Mouse (Mus musculus): ENCODE measurements around the gene Tbc1d32. TPM values are rescaled to one million over a fixed set of nuclear protein-coding genes. Genes with fewer than 3 reads are reported as not detected.
A peak's percentile ranks its signal among the peaks of the same experiment; 100 is the strongest.

The Tbc1d32 gene
- polyA plus RNA-seq (2015; fragmentation: Nextera tagmentation; extraction: Ambion mirVana), result 2.7 and 3.1 TPM in 2 replicates

DNA sequence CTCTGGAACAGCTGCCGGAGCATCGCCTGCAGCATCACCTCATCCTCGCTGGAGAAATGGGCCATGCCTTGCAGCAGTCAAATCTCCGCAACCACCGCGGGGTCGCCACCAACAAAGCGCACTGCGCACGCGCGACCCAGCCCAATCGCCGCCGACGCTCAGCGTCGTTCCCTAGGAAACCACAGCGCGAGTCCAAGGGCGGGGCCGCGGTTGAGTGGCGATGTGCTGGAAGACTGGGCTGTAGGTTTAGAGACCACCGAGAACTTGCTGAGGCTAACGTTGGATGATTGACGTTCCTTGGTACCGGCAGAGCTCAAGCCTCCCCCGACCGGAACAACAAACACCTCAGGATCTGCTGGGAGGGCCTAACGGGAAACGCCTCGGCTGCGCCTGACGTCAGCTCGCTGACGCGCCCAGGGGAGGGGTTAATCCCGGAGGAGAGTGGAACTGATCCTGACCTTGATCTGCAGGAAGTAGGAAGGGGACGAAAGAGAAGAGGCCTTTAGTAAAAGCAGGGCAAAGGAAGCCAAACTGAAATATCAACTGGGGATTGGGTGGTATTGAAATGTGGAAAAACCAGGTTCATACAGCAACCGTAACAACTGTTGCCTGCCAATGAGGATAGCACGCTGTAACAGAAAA is at the start of gene Tbc1d32:
Gene Tbc1d32, minus strand, starts transcription at position 122 of the 642 bp plus-strand sequence.
- H3K4me2 ChIP-seq (ENCODE audit: low read length), result peak within 1 kb of the TSS; percentile 57
- WGBS, result 3% methylated on average over 42 of the region's 42 CpGs
- no peaks in the 10 kb centered on the region for H3K9me3 ChIP-seq (replicated peaks; ENCODE audit: control insufficient read depth, low read length, poor library complexity, severe bottlenecking)
- no peaks in the 10 kb centered on the region for H3K36me3 ChIP-seq (ENCODE audit: control insufficient read depth, insufficient read depth, low read length)
- H3K27me3 ChIP-seq (ENCODE audit: control insufficient read depth, insufficient read depth, low read depth, low read length), result no peaks in the 10 kb centered on the region
- H3K4me1 ChIP-seq (ENCODE audit: control insufficient read depth, insufficient read depth, low read length), result peaks cover 11% of the 10 kb centered on the region
- ATAC-seq, result peak; percentile 99
- H3K9ac ChIP-seq (ENCODE audit: low read depth, low read length), result peak within 1 kb of the TSS; percentile 80
- H3K4me3 ChIP-seq (ENCODE audit: low read depth, low read length), result peak within 1 kb of the TSS; percentile 59
- H3K27ac ChIP-seq (ENCODE audit: low read length), result peak within 1 kb of the TSS; percentile 94

- ATAC-seq, result peak; percentile 44
- 75% methylated on average over 8 of the region's 8 CpGs for WGBS
- Histone ChIP-seq H3K36me3 (ENCODE audit: control insufficient read depth, insufficient read depth, low read length) (no peaks in the 10 kb centered on the region), H3K4me2 (ENCODE audit: low read length) (peak overlapping the region; percentile 57), H3K4me1 (ENCODE audit: control insufficient read depth, insufficient read depth, low read length) (peaks cover 11% of the 10 kb centered on the region), H3K27me3 (ENCODE audit: control insufficient read depth, insufficient read depth, low read depth, low read length) (no peaks in the 10 kb centered on the region), H3K27ac (ENCODE audit: low read length) (peak overlapping the region; percentile 94; the same call in 1 of the 2 replicates), H3K9me3 (replicated peaks; ENCODE audit: control insufficient read depth, low read length, poor library complexity, severe bottlenecking) (no peaks in the 10 kb centered on the region), H3K4me3 (ENCODE audit: low read depth, low read length) (peak overlapping the region; percentile 59), H3K9ac (ENCODE audit: low read depth, low read length) (peak overlapping the region; percentile 54; the same call in 1 of the 2 replicates)
Observed at GRCm38 (mm10) chr10:56227771-56228275, 666 bp downstream of the Tbc1d32 start.

DNA sequence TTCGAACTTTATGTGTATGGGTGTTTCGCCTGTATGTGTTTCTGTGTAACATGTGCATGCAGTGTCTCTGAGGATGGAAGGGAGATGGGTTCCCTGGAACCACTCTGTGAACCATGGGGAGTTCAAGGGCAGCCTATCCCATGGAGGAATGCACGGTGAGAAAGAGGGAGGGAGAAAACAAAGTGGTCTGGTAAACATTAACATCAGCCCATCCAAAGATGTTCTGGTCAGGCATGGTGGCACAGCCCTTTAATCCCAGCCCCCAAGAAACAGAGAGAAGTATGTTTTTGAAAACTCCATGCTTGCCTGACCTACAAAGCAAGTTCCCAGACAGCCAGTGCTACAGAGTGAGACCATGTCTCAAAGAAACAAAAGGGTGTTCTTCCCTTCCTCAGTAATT is 12.7 kb downstream of the Tbc1d32 start:
- 91% methylated on average over 3 of the region's 3 CpGs for WGBS
- Histone ChIP-seq H3K4me1 (ENCODE audit: control insufficient read depth, insufficient read depth, low read length) (no peaks in the 10 kb centered on the region), H3K36me3 (ENCODE audit: control insufficient read depth, insufficient read depth, low read length) (no peaks in the 10 kb centered on the region), H3K4me2 (ENCODE audit: low read length) (no peak overlapping the region), H3K4me3 (ENCODE audit: low read depth, low read length) (no peak overlapping the region), H3K9me3 (replicated peaks; ENCODE audit: control insufficient read depth, low read length, poor library complexity, severe bottlenecking) (no peaks in the 10 kb centered on the region), H3K27ac (ENCODE audit: low read length) (no peak overlapping the region), H3K27me3 (ENCODE audit: control insufficient read depth, insufficient read depth, low read depth, low read length) (no peaks in the 10 kb centered on the region), H3K9ac (ENCODE audit: low read depth, low read length) (no peak overlapping the region)
- ATAC-seq, result no peak

DNA sequence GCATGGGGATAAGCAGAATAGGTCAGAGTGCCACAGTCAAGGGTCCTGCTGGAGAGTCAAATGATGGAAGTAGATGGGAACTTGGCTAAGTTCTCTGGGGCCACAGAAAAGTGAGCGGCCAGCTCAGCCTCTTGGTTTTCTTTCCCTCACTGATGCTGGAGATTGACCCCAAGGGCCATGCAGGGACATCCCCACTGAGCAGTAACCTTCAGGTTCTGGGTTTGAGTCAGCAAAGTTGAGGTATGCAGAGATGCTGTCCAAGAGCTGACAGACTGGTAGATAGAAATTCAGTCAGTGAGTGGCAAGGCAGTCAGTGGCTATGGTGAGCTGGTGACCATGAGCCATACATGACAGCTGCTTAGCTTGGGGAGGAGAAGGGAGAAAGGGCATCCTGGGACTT is 18.1 kb downstream of the Tbc1d32 start:
- ATAC-seq, result no peak
- WGBS, result 86% methylated on average over 1 of the region's 1 CpGs
- H3K4me1 ChIP-seq (ENCODE audit: control insufficient read depth, insufficient read depth, low read length), result no peaks in the 10 kb centered on the region
- H3K4me2 ChIP-seq (ENCODE audit: low read length), result no peak overlapping the region
- H3K27ac ChIP-seq (ENCODE audit: low read length), result no peak overlapping the region
- H3K27me3 ChIP-seq (ENCODE audit: control insufficient read depth, insufficient read depth, low read depth, low read length), result no peaks in the 10 kb centered on the region
- H3K4me3 ChIP-seq (ENCODE audit: low read depth, low read length), result no peak overlapping the region
- no peak overlapping the region for H3K9ac ChIP-seq (ENCODE audit: low read depth, low read length)
- no peaks in the 10 kb centered on the region for H3K9me3 ChIP-seq (replicated peaks; ENCODE audit: control insufficient read depth, low read length, poor library complexity, severe bottlenecking)
- no peaks in the 10 kb centered on the region for H3K36me3 ChIP-seq (ENCODE audit: control insufficient read depth, insufficient read depth, low read length)

- Histone ChIP-seq H3K9me3 (replicated peaks; ENCODE audit: control insufficient read depth, low read length, poor library complexity, severe bottlenecking) (no peaks in the 10 kb centered on the region), H3K4me3 (ENCODE audit: low read depth, low read length) (no peak overlapping the region), H3K9ac (ENCODE audit: low read depth, low read length) (no peak overlapping the region), H3K27me3 (ENCODE audit: control insufficient read depth, insufficient read depth, low read depth, low read length) (no peaks in the 10 kb centered on the region), H3K4me1 (ENCODE audit: control insufficient read depth, insufficient read depth, low read length) (no peaks in the 10 kb centered on the region), H3K4me2 (ENCODE audit: low read length) (no peak overlapping the region), H3K27ac (ENCODE audit: low read length) (no peak overlapping the region), H3K36me3 (ENCODE audit: control insufficient read depth, insufficient read depth, low read length) (no peaks in the 10 kb centered on the region)
- 87% methylated on average over 8 of the region's 8 CpGs for WGBS
- no peak for ATAC-seq
Observed at GRCm38 (mm10) chr10:56206802-56207404, 21.6 kb downstream of the Tbc1d32 start.

DNA sequence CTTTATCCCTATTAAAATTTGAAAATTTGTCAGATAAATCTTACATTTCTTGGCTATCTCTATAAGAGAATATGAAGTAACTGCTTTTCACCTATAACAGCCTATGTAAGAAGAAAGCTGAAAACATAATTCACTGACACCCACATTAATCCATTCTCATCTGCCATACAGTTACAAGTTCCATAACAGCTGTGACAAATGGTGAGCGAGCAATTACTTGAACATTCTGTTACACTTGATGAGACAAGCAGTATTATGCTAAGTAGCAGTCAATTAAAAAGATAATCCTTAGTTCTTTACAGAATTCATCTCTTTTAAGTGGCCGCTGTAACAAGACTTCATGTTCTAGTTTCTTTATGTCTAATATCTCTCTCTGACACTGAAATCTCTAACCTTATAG is 24.1 kb downstream of the Tbc1d32 start:
- H3K27me3 ChIP-seq (ENCODE audit: control insufficient read depth, insufficient read depth, low read depth, low read length), result no peaks in the 10 kb centered on the region
- ATAC-seq, result no peak
- 82% methylated on average over 2 of the region's 2 CpGs for WGBS

GRCm38 (mm10) chr10:56199902-56200301 is 28.6 kb downstream of the Tbc1d32 start:
- Histone ChIP-seq H3K27me3 (ENCODE audit: control insufficient read depth, insufficient read depth, low read depth, low read length) (no peaks in the 10 kb centered on the region), H3K4me1 (ENCODE audit: control insufficient read depth, insufficient read depth, low read length) (no peaks in the 10 kb centered on the region; the same call in 1 of the 2 replicates), H3K4me2 (ENCODE audit: low read length) (no peak overlapping the region), H3K9ac (ENCODE audit: low read depth, low read length) (no peak overlapping the region), H3K4me3 (ENCODE audit: low read depth, low read length) (no peak overlapping the region), H3K36me3 (ENCODE audit: control insufficient read depth, insufficient read depth, low read length) (no peaks in the 10 kb centered on the region), H3K27ac (ENCODE audit: low read length) (no peak overlapping the region), H3K9me3 (replicated peaks; ENCODE audit: control insufficient read depth, low read length, poor library complexity, severe bottlenecking) (no peaks in the 10 kb centered on the region)
- ATAC-seq, result peak; percentile 54; the same call in 1 of the 2 replicates

More for the DNA sequence above, 24.1 kb downstream of the Tbc1d32 start:
- Histone ChIP-seq H3K4me3 (ENCODE audit: low read depth, low read length) (no peak overlapping the region), H3K9ac (ENCODE audit: low read depth, low read length) (no peak overlapping the region), H3K4me2 (ENCODE audit: low read length) (no peak overlapping the region), H3K36me3 (ENCODE audit: control insufficient read depth, insufficient read depth, low read length) (no peaks in the 10 kb centered on the region), H3K27ac (ENCODE audit: low read length) (no peak overlapping the region), H3K9me3 (replicated peaks; ENCODE audit: control insufficient read depth, low read length, poor library complexity, severe bottlenecking) (no peaks in the 10 kb centered on the region), H3K4me1 (ENCODE audit: control insufficient read depth, insufficient read depth, low read length) (no peaks in the 10 kb centered on the region)

- 34% methylated on average over 3 of the region's 3 CpGs for WGBS
- Histone ChIP-seq H3K27ac (ENCODE audit: low read length) (no peak overlapping the region), H3K4me2 (ENCODE audit: low read length) (no peak overlapping the region), H3K4me1 (ENCODE audit: control insufficient read depth, insufficient read depth, low read length) (no peaks in the 10 kb centered on the region; the same call in 1 of the 2 replicates), H3K4me3 (ENCODE audit: low read depth, low read length) (no peak overlapping the region), H3K36me3 (ENCODE audit: control insufficient read depth, insufficient read depth, low read length) (no peaks in the 10 kb centered on the region), H3K9ac (ENCODE audit: low read depth, low read length) (no peak overlapping the region), H3K9me3 (replicated peaks; ENCODE audit: control insufficient read depth, low read length, poor library complexity, severe bottlenecking) (no peaks in the 10 kb centered on the region), H3K27me3 (ENCODE audit: control insufficient read depth, insufficient read depth, low read depth, low read length) (no peaks in the 10 kb centered on the region)
- no peak for ATAC-seq
Observed at GRCm38 (mm10) chr10:56198691-56199090, 29.8 kb downstream of the Tbc1d32 start.

- no peak overlapping the region for H3K4me2 ChIP-seq (ENCODE audit: low read length)
- H3K36me3 ChIP-seq (ENCODE audit: control insufficient read depth, insufficient read depth, low read length), result no peaks in the 10 kb centered on the region
- WGBS, result 54% methylated on average over 7 of the region's 7 CpGs
- H3K9ac ChIP-seq (ENCODE audit: low read depth, low read length), result no peak overlapping the region
- ATAC-seq, result peak; percentile 45; the same call in 1 of the 2 replicates
- no peaks in the 10 kb centered on the region; the same call in 1 of the 2 replicates for H3K4me1 ChIP-seq (ENCODE audit: control insufficient read depth, insufficient read depth, low read length)
- no peak overlapping the region for H3K4me3 ChIP-seq (ENCODE audit: low read depth, low read length)
- no peaks in the 10 kb centered on the region for H3K27me3 ChIP-seq (ENCODE audit: control insufficient read depth, insufficient read depth, low read depth, low read length)
- H3K9me3 ChIP-seq (replicated peaks; ENCODE audit: control insufficient read depth, low read length, poor library complexity, severe bottlenecking), result no peaks in the 10 kb centered on the region
- H3K27ac ChIP-seq (ENCODE audit: low read length), result no peak overlapping the region
Observed at GRCm38 (mm10) chr10:56194310-56194709, 34.2 kb downstream of the Tbc1d32 start.

Data from midbrain, embryonic 16.5 days (tissue).